Mouse (Mus musculus) colon, adult 2 months (tissue): ENCODE data around the gene Pramel7. TPM values are rescaled to one million over a fixed set of nuclear protein-coding genes. Genes with fewer than 3 reads are reported as not detected.

ENCODE experiments used
- polyA plus RNA-seq: library from polyadenylated mRNA; depleted of rRNA; stranded (reverse); fragments of >200 nt; gene quantifications from 2 replicates; pipeline ENCODE4 v1.2.3, GENCODE M21; 2012; rRNA removed

The Pramel7 gene
- polyA plus RNA-seq = not detected in 2 replicates

GRCm38 (mm10) chr2:87496993-87497392 lies at the start of gene Pramel7:
Pramel7 (minus strand) TSS chr2:87497093.

GRCm38 (mm10) chr2:87545442-87545841 lies 48.5 kb upstream of the Pramel7 start, which contains the start of gene Olfr1128:
Olfr1128 (minus strand) TSS chr2:87545542.

DNA sequence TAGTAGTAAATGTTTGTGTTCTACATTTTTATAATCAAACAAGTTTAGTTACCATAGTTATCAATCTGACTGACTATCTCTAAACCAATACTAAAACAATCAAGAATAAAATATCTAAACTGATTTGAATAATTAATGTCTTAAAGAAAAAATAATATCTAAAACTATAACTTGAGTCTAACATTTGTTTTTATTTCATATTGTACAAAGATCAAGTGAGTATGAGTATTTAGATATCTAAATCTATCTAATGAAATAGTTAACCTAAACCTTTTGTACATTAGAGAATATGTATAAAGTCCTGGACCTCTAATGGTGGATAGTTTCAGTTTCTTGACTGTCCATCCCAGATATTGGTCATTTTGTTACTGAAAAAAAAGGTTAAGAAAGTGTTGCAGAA lies 34.6 kb upstream of the Pramel7 start, which contains the start of gene Olfr153:
Olfr153 (plus strand) TSS at position 301 of the 400 bp plus-strand sequence.

GRCm38 (mm10) chr2:87506265-87506664 lies 9.4 kb upstream of the Pramel7 start, which contains the start of gene Pramel6:
Pramel6 (plus strand) TSS chr2:87506565.

GRCm38 (mm10) chr2:87453662-87454061 lies 43.2 kb downstream of the Pramel7 start, which contains the start of gene Olfr1126:
Olfr1126 (plus strand) TSS chr2:87453962.

Other genes starting within 250 kb of the Pramel7 start
- gene Olfr1115, start 249.1 kb downstream of the Pramel7 start, polyA plus RNA-seq = not detected in 2 replicates
- gene Olfr1116, start 229.6 kb downstream of the Pramel7 start, polyA plus RNA-seq = not detected in 2 replicates
- gene Olfr1118, start 189.5 kb downstream of the Pramel7 start, polyA plus RNA-seq = not detected in 2 replicates
- gene Olfr1120, start 142.3 kb downstream of the Pramel7 start, polyA plus RNA-seq = not detected in 2 replicates
- not detected in 2 replicates for gene Olfr1121, start 127.2 kb downstream of the Pramel7 start, polyA plus RNA-seq
- gene Olfr1122, start 111.2 kb downstream of the Pramel7 start, polyA plus RNA-seq = not detected in 2 replicates
- gene Olfr1123, start 80.5 kb downstream of the Pramel7 start, polyA plus RNA-seq = not detected in 2 replicates
- gene Olfr1124, start 66.8 kb downstream of the Pramel7 start, polyA plus RNA-seq = not detected in 2 replicates
- not detected in 2 replicates for gene Olfr1126, start 43.1 kb downstream of the Pramel7 start, polyA plus RNA-seq
- gene Pramel6, start 9.5 kb upstream of the Pramel7 start, polyA plus RNA-seq = not detected in 2 replicates
- not detected in 2 replicates for gene Olfr153, start 34.7 kb upstream of the Pramel7 start, polyA plus RNA-seq
- not detected in 2 replicates for gene Olfr1128, start 48.4 kb upstream of the Pramel7 start, polyA plus RNA-seq
- not detected in 2 replicates for gene Olfr1129, start 76.8 kb upstream of the Pramel7 start, polyA plus RNA-seq
- gene Olfr1130, start 109.1 kb upstream of the Pramel7 start, polyA plus RNA-seq = not detected in 2 replicates
- not detected in 2 replicates for gene Olfr1131, start 130.0 kb upstream of the Pramel7 start, polyA plus RNA-seq
- gene Olfr1132, start 140.4 kb upstream of the Pramel7 start, polyA plus RNA-seq = not detected in 2 replicates
- gene Olfr1133, start 150.3 kb upstream of the Pramel7 start, polyA plus RNA-seq = not detected in 2 replicates
- not detected in 2 replicates for gene Olfr1134, start 161.4 kb upstream of the Pramel7 start, polyA plus RNA-seq
- not detected in 2 replicates for gene Olfr1135, start 176.6 kb upstream of the Pramel7 start, polyA plus RNA-seq
- gene Olfr1136, start 196.9 kb upstream of the Pramel7 start, polyA plus RNA-seq = not detected in 2 replicates
- gene Olfr1137, start 216.1 kb upstream of the Pramel7 start, polyA plus RNA-seq = not detected in 2 replicates
- not detected in 2 replicates for gene Olfr1138, start 242.9 kb upstream of the Pramel7 start, polyA plus RNA-seq
- gene Olfr1140, start 246.7 kb upstream of the Pramel7 start, polyA plus RNA-seq = not detected in 2 replicates